Mouse (Mus musculus): Measurements from ENCODE around the gene Pign. TPM values are rescaled to one million over a fixed set of nuclear protein-coding genes. Genes with fewer than 3 reads are reported as not detected.

The Pign gene
- polyA plus RNA-seq, 1 experiment = 17.2 TPM

DNA sequence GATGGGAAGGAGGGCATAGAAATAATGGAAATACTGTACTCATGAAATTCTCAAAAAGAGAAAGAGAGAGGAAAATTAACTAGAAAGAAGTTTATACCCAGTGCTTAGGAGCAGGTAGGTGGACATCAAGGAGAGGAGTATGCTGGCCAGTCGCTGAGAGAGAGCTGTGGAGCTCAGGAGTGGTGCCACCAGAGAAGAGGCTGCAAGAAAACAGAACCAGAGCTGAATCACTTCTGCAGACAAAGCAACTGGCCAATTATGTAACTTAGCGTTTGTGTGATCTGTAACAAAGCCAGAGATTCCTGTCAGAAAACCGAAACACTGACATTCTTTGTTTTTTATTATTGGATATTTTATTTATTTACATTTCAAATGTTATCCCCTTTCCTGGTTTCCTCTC lies 97.4 kb downstream of the Pign start:
- DNase-seq (ENCODE audit: extremely low spot score in 1 of 2, low spot score in 1 of 2) = no peak

GRCm38 (mm10) chr1:105564289-105564688 lies 99.2 kb downstream of the Pign start:
- no peak for DNase-seq (ENCODE audit: extremely low spot score in 1 of 2, low spot score in 1 of 2)

DNA sequence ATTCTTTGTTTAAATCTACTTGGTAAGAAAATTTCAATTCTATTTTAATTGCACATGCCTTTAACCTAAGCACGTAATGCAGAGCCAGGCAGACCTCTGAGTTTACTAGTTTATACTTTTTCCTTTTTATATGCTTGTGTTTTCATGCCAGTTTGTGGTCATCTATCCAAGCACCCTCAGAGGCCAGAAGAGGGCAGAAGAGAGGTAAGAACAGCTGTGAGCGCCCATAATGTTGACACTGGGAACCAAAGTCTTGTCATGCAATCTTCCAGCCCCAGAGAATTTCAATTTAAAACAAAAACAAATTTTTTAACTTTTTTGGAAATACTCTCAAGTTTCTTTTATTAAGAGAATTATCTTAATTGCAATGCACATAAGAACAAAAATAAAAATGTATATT lies 99.7 kb downstream of the Pign start:
- no peak for DNase-seq (ENCODE audit: extremely low spot score in 1 of 2, low spot score in 1 of 2)

DNA sequence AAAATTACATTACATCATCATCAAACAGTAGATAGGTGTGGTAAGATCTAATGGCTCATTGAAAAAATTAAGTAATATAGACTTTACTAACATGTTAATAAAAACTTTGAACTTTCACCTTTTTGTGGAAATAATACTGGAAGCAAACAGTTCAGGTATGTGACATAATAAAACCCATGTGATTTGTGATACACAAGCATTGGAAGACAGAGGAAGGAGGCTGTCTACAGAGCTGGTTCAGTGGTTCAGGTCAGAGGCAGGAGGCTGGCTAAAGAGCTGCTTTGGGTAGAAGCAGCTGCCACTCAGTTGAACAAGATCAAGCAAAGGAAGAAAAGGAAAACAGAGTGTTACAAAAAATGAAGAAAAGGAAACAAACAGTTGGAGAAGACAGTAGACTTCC lies 107.4 kb downstream of the Pign start:
- DNase-seq (ENCODE audit: extremely low spot score in 1 of 2, low spot score in 1 of 2) = no peak

DNA sequence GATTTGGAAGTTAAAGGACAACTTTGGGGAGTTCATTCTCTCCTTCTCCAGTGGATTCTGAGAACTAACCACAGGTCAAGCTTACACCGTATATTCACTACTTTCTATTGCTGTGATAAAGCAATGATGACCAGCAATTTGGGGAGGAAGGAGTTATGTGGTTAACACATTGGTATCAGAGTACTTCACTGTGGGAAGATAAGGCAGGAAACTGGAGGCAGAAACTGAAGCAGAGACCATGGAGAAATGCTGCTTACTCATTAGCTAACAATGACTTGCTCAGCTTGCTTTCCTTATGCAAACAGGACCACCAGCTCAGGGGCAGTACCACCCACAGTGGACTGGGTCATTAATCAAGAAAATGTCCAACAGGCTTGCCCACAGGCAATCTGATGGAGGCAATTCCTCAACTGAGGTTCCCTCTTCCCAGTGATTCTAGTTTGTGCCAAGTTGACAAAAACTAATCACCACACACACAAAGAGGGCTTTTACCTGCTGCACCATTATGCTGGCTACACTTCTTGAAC lies 108.2 kb downstream of the Pign start:
- no peak for DNase-seq (ENCODE audit: extremely low spot score in 1 of 2, low spot score in 1 of 2)

DNA sequence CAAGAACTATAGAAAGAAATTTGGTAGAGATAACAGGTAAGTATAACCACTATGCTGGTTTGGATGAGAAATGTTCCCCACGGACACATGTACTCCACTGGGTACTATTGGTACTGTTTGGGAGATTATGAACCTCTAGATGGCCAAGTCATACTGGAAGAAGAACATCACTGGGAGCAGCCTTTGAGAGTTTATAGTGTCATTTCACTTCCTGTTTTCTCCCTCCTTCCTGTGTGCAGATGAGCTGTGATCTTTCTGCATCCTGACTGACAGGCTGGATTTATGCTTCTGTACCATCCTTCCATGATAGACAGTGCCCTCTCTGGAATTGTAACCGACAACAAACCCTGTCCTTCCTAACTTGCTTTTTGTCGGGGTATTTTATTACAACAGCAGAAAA lies 110.3 kb downstream of the Pign start:
- no peak for DNase-seq (ENCODE audit: extremely low spot score in 1 of 2, low spot score in 1 of 2)

- DNase-seq (ENCODE audit: extremely low spot score in 1 of 2, low spot score in 1 of 2) = no peak
These were observed 113.3 kb downstream of the Pign start for GRCm38 (mm10) chr1:105550163-105550562.

GRCm38 (mm10) chr1:105549648-105550047 lies 113.8 kb downstream of the Pign start:
- DNase-seq (ENCODE audit: extremely low spot score in 1 of 2, low spot score in 1 of 2) = no peak

GRCm38 (mm10) chr1:105543051-105543450 lies 120.4 kb downstream of the Pign start:
- no peak for DNase-seq (ENCODE audit: extremely low spot score in 1 of 2, low spot score in 1 of 2)

- DNase-seq (ENCODE audit: extremely low spot score in 1 of 2, low spot score in 1 of 2) = peak; percentile 5 to 48
These were observed 139.7 kb downstream of the Pign start for GRCm38 (mm10) chr1:105523768-105524167.

- DNase-seq (ENCODE audit: extremely low spot score in 1 of 2, low spot score in 1 of 2) = no peak
These were observed 141.2 kb downstream of the Pign start for GRCm38 (mm10) chr1:105522321-105522720.

GRCm38 (mm10) chr1:105518101-105518500 lies 145.4 kb downstream of the Pign start:
- no peak for DNase-seq (ENCODE audit: extremely low spot score in 1 of 2, low spot score in 1 of 2)

- DNase-seq (ENCODE audit: extremely low spot score in 1 of 2, low spot score in 1 of 2) = no peak
These were observed 156.4 kb downstream of the Pign start for GRCm38 (mm10) chr1:105507116-105507515.

- DNase-seq (ENCODE audit: extremely low spot score in 1 of 2, low spot score in 1 of 2) = peak; percentile 62 to 75
These were observed 170.9 kb downstream of the Pign start for GRCm38 (mm10) chr1:105492626-105493025.

- no peak for DNase-seq (ENCODE audit: extremely low spot score in 1 of 2, low spot score in 1 of 2)
These were observed 174.0 kb downstream of the Pign start for GRCm38 (mm10) chr1:105489456-105489855.

DNA sequence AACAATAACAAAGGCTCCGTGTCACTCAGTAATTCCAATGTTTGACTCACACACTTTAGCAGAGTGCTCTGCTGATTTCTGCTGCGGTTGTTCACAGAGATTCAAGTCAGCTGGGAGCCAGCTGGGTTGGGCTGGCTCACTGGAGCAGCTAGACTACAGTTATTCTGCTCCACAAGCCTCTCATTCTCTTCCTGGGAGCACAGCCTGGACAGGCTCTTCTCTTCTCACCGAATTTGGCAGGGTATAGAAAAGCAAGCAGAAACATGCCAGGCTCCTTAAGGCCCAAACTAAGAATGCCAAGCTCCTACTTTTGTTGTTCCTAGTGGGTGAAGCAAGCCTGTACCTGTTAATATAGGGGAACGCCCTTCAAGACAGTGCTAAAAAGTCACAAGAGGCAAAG lies 176.4 kb downstream of the Pign start:
- DNase-seq (ENCODE audit: extremely low spot score in 1 of 2, low spot score in 1 of 2) = no peak

Other genes with a start within 250 kb of the Pign start
- 39.0 and 43.0 TPM in 2 replicates for gene Relch, start 184 bp upstream of the Pign start, polyA plus RNA-seq (2012; rRNA removed)
- gene Tnfrsf11a, start 117.0 kb upstream of the Pign start, polyA plus RNA-seq (2012; rRNA removed) = 2.6 TPM in 2 replicates